Mouse (Mus musculus): ENCODE data around the gene Pax5.

Gene Pax5

DNA sequence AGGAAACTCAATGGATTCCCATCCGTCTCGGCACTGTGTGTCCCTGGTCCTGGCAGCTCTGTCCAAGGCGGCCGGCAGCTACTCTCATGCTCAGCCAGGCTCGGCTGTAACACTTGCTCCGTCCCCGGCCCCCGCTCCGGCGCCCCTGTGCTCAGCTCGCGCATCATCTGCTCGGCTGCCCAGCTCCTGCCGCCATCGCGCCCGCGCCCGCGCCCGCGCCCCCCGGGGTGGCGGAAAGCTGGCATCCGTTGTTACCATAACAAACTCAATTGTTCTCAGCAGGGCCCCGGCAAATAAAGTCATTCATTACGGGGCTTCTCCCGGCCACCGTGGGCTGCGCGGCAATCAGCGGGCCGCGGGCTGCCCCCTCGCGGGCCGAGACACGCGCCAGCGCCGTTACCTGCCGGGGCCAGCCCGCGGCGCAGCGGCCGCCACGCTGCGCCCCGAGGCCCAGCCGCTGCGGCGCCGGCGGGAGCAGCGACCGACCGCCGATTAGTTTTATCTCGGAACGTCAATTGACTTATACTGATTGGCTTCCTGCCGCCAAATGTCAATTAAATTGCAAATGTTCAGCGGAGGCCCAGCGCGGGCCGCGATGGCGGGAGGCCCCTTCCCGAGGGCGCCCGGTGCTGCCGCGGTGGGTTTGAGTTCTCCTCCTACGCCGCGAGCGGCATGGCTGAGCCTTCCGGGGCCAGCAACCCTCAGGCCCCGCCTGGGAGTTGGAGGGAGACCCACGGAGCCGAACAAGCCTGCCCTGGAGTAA lies 46.1 kb downstream of the Pax5 start:
- no peak for DNase-seq

DNA sequence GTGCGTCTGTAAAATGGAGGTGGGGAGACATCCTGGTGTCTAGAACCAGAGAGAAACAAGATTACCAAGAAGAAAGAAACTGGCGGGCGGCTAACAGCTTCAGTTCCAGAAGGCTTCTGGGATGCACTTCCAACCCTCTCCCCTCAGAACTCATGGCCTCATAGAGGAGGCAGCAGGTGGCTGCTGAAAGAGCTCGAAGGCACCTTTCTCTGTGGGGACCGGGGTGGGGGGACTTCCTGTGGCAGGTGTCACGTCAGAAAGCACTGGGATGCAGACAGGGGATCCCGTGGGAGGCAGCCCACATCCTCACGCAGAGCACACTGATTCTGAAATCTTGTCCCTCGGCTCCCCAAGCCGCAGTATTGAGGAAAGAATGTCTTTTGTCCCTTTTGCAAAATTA lies 46.8 kb downstream of the Pax5 start:
- DNase-seq = no peak

DNA sequence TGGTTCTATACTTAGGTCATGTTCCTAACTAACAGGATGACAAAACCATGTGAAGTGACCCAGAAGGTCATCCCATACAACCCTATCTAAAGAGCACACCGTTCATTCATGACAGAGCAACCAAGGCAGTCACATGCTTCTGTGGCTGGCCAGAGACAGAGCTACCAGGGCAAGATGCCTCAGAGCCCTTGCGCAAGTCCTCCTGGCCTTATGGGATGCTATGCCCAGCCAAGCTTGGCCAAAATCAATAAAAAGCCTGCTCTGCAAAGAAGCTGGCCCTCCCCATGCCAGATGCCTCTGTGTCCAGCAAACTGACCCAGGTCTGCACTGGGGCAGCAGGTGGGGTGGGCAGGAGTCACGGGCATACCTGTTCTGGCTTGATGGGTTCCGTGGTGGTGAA lies 65.1 kb downstream of the Pax5 start:
- DNase-seq = no peak

DNA sequence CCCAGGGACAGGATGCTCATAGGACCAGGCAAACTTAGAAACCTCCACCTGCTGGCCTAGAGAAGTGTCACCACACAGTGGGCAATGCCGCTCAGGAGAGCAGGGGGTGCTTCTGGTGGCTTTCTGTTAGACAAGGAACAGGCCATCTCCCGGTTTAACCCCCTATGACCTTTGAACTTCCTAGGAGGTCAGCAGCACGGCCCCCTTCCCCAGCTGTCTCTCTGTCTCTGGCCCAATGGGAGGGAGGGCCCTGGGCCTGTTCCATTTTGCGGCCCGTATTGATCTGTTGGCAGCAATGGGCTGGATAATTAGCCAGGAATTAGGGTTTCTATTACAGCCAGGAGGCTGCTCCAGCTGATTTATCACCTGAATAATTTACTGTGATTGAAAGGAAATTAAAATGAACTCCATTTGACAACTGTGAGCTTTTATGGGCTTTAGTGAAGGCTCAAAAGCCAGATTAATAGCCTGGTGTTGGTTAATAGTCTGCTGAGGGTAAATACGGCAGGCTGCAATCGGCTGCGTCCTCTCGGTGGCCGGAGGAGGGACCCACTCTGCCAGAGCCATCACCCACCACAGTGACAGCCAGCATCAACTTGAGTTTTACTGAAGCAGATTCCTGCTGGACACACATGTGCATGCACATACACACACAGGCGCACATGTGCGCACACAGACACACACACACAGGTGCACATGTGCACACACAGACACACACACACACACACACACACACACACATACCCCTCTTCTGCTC lies 68.3 kb downstream of the Pax5 start:
- DNase-seq = no peak

DNA sequence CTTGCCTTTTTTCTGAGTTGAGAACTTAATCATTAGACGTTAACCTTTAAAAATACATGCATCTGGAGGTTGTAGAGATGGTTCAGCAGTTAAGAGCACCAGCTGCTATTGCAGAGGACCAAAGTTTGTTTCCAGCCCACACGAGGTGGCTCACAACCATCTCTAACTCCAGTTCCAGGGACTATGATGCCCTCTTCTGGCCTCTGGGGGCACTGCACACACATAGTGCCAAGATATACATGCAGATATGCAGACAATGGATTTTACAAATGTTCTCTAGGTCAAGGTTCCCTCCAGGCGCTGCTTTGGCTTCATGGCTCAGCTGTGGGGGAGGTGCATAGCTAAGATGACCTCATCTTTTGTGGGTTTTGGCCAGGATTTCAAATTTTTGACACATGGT lies 74.7 kb downstream of the Pax5 start:
- peak; percentile 5 for DNase-seq

DNA sequence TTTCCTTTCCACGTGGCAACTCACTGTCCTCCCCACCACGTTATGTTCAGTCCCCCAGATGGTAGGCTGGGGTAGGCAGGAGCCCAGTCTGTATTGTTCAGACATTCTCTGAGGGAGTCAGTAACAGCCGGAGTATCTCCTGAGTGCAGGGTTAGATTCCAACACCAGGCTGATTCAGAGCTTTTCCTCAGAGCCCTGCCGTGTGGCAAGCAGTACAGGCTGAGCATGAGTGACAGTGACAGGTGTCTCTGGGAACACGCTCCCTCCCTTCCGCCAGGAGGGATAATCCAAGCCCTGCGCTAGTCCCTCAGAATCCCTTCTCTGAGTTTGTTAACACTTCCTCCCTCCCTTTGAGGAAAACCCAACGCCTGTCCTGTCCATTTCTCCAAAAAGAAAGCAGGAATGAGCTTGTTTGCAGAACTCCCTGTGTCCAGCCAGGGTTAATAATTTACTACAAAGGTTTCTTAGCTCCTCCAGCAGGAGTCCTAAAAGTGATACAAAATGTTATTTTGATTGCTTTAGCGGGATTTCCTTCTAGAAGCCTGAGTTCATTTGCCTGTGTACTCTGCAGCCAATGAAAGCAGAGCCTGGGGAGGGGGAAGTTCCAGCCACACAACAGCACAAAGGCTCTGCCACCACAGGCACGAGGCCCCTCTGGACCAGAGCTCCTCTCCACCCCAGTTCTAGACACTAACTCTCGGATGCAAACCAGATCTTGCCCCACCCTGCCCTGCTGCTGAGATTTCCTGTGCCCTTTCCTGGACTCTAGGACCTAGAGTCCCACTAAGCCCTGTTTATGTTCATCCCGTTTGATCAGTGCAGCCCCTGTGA lies 76.4 kb downstream of the Pax5 start:
- peak; percentile 38 for DNase-seq

DNA sequence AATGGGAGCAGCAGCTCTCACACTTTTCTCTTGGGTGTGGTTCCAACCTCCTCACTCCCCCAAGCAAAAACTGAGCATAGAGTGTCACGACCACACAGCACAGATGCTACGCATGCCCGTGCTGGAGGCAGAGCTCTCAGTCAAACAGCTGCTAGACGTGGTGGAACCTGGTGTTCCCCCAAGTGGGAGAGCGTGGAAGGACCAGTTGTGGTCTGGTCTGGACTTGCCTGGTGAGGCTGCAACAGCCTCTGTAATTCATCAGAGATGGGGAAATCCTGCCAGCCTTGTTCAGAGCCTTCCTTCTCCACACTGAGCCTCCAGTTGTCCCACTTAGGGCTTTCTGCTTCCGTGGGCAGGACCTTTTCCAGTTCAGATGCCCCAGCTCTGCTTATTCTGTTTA lies 80.2 kb downstream of the Pax5 start:
- no peak for DNase-seq

DNA sequence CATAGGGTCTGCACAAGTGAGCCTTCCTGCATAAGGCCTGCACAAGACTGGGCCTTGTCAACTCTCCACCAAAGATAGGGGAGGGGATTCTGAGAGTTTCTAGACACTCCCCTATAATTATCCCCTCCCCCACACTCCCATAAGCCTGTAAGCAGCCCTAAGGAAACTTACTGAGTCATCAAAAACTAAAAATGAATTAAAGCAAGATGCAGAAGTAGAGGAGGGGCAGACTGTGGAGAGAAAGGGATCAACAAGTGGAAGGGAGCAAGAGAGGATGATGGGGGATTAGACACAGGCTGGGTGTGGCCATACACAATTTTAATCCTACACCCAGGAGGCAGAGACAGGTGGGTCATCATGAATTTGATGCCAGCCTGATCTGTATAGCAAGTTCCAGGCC lies 82.4 kb downstream of the Pax5 start:
- DNase-seq = no peak

DNA sequence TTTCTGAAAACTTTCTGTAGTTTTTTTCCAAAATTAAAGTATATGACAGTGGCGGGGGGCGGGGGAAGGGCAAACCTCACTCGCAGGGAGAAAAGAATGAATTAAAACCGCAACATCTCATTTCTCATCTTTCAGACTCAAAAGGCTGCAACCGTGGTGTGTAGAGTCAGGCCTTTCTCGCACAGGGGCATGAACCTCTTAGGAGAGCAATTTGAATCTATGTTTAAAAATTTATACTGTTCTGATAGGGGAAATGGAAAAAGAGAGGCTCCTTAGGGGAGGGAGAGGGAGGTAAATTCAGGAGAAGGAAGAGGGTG lies 85.2 kb downstream of the Pax5 start:
- DNase-seq = no peak

DNA sequence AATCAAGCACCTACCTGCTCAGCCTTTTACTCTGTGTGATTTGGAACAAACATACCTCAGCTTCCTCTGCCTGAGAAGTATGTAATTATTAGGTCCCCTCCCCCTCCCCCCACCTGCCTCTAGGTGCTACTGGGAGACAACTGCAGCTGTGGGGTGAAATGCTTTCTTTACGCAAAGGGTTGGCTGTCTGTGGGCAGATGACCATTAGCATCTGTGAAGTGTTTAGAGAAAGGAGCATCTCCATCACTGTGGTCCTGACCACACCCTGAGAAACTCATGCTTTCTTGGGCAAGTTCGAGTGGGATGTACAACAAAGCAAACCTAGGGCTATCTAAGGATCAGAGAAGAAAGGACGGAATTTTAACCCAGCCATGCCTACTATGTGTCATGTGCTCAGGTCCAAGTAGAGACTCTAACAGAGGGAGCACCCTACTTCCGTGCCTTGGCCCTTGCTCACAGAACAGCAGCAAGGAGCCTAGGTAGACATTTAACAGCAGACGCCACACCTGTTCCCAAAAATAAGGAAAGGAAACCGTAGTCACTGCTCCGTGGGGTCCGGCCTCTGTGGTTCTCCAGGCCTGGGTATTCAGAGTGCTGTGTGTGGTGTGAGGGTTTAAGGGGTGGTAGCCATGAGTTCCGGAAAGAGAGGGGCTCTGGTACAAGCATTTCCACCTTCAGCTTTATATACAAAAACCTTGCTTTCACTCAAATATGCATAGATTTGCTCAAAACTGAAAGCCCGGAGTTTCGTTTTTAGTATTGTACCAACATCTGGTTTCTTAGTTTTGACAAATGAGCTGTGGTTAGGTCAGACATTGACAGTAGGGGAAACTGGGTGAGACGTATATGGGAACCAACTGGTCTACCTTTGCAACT lies 85.8 kb downstream of the Pax5 start:
- no peak for DNase-seq

DNA sequence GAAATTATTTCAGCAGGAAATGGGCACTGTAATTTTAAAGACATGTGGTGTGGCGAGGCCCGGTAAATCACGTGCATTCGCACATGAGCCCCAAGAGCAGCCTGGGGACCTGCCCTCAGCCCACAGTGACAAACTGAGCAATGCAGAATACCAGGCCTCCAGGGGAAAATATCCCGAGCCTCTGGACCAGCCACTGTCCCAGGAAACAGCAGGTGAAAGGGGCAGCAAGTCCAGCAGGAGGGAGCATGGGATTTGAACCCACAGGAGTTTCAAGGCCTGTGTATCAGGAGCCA lies 86.9 kb downstream of the Pax5 start:
- no peak for DNase-seq

DNA sequence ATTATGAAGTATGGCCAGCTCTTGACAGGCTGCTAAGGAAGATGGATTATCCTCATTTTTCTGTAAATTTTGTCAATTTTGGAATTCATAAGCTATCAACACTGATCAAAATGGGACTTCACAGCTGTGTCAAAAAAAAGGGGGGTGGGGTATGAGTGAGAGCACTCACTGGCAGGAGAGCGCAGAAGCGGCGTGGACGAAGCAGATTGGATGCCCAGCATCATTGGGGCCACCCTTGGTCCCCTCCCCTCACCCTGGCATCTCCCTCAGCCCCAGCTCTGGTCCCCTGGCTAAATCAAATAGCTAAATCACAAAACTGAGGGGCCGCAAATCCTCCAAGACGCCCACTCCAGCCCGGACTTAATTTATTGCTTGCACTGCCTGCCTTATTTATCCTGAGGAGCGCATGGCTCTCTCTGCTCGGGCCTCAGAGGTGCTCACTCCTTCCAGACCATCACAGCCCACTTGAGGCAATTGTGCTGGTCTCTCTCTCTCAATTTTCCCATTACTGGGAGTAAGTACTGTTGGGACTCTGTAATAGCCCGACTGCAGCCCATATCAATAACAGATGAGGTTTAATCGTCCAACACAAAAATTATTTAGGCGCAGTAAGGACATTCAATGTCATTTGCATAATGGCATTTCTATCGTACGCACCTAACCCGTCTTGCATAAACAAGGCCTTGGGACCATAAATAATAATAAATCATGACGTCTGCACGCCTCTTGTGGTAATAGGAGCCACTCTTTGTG lies 87.4 kb downstream of the Pax5 start:
- no peak for DNase-seq

DNA sequence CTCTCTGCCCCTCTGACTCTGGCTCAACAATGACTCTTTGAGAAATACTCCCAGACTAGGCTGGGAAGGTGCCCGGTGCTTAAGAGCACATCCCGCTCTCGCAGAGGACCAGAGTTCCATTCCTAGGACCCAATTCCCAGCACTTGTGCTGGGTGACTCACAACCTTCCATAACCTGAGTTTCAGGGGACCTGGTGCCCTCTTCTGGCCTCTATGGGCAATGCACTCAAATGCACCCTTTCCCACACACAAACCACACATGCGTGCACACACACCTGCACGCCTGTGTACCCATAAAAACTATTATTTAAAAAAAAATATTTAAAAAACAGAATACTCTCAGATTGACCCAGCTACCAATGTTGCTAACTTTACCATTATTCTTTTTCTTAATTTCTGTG lies 90.0 kb downstream of the Pax5 start:
- no peak for DNase-seq

DNA sequence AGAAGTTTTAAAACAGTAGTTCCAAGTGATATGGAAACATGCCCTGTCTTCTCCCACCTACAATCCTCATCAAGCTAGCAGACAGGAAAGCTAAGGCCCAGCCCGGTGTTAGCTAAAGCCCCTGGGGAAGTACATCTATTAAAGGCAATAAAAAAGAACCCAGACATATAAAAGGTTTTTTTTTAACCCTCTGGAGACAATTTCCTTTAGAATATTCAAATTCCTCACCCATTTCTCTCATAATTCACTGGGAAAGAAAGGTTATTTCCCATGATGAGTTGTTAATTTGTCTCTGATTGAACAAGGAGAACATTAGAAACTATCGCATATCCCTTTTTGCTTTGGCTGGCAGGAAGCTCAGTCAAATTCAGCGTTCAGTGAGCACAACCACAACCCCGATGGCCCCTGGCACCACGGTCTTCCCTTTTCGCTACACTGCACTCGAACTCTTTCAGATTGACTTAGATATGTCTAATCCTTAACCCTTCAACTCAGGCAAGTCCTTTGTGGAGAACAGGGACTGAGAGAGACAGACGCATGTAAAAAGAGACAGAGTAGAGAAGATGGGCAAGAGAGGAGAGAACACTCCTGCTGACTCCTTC lies 96.1 kb downstream of the Pax5 start:
- DNase-seq = no peak

DNA sequence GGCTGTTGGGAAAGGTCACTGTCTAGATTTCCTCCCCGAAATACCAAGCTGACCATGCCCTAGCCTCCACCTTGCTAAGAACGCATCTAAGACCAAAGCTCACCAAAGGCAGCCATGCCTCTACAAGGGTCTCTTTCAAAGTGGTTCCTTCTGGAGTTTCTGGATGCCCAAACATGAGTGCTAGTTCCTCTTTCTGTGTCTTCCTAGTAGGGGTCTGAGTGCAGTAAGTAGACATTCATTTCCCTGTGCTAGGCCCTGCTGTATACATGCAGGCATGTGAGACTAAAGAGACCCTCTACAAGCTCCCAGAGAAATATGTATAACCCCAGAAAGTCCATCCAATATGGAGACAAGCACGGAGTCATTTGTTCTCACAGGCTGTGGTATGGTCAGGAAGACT lies 97.9 kb downstream of the Pax5 start:
- DNase-seq = no peak

DNA sequence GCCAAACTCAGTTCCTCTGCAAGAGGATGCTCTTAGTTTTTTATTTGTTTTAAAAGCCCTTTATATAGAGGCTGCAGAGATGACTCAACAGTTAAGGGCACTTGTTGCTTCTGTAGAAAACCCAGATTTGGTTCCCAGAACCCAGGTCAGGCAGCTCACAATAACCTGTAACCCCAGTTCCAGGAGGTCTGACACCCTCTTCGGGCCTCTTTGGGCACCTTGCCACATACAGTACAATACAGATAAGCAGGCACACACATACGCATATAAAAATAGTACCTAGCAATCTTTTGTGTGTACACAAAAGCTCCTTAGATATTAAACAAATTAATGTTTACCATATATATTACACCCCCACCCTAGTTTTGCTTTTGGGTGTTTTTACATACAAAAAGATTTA lies 104.8 kb downstream of the Pax5 start:
- no peak for DNase-seq

DNA sequence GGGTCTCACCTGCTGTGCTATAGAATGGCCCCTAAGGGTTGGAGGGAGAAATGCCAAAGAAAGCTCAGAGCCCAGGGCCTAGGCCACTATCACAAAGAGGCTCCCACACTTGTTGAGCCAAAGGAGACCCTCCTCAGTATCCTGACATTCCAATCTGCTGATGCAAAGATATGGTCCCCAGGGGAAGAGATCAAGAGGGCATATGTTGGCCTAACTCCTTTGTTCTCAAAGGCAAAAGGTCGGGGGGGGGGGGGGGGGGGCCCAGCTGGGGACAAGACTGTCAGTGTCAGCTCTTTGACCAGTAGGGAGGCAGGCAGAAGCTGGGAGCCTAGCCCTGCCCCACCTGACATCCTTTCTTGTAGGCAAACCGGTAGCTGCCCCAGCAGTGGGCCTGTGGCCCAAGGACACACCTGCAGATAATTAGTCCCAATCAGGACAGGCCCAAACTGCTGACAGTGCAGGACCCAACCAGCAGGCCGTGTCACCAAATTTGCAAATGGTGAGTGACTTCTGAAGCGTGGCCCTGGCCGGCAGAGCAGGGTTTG lies 108.0 kb downstream of the Pax5 start:
- peak; percentile 81 for DNase-seq

DNA sequence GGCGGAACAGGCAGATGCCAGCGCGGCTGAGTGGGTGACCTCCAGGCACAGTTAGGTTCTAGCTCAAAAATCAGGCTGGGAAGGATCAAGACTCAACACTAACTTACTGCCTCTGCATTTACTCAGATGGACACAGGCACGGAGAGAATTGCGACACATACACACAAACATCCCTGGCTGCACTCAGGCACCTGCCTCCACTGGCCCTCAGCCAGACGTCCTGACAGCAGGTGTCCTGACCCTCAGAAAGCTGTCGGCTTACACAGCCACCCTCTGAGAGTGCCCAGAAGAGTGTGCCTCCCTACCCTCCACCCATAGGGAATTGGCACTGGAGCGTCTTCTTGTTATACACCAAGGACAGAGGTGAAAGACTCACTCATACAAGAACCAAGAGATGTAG lies 108.9 kb downstream of the Pax5 start:
- DNase-seq = peak; percentile 8

DNA sequence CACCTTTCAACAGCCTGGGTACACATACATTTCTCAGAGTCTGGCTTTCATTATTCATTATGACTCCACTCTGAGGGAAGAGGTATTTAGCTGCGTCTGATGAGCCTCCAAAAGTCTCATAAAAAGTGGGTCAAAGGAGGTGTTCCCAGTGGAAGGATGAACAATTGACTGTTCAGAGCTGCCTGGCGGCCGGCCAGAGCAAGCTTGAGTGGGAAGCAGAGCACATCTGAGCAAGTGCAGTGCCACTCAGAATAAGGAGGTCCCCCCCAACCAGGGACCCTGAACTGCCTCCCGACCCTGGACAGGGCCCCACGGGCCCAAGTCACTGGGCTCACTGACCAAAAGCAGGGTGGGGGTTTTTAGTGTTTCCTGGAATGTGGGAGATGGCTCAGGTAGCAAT lies 109.4 kb downstream of the Pax5 start:
- DNase-seq = no peak

DNA sequence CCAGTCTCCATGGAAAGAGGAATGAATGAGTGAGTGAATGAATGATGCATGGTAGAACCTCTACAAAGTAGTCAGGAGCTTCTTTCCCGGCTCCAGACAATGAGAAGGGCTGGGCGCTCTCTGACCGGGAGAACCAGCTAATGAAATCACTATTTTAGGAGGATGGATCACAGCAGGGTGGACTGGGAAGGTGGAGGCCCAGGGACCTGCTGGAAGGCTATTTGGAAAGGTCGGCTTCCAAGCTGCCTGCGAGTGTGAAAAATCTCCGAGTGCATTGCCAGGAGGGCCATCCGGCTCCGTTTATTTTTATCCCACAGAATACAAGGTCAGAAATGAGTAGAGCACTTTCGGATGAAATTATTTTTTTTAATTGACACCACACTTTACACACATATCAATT lies 112.3 kb downstream of the Pax5 start:
- DNase-seq = no peak

DNA sequence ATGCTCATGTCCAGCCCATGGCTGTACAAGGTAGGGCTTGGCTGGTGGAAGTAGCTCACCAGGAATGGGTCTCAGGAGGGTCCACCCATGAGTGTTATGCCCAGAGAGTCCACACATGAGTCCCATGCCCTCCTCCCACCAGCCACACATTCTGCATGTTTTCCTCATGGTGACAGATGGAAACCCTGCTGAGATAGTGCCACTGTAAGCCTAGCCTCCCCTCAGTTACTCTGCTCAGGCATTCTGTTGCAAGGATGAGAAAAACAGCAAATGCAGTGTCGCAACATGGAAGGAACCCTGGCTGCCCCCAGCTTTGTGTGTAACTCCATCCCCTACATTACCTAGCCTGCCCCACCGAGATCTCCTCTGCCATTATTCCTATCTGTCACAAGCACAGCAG lies 117.2 kb downstream of the Pax5 start:
- no peak for DNase-seq

DNA sequence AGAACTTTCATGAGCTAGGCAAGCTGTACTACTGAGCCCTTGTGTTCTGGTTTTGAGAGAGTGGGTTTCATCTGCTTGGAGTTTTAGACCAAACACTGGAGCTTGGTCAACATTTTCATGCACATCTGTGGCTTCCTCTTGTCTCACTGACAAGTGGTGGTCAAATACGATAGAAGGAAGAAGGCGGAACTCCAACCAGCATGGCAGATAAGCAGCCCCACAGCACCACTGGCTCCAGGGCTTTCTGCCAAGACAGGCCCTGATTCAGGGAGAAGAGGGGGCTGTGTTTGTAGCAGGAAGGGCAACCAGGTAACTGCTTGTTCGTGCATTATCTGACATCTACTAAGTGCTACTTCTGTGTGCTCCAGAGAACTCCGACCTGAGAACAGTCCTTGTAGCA lies 127.6 kb downstream of the Pax5 start:
- DNase-seq = no peak

All from kidney, adult 9 months (tissue).